Mouse (Mus musculus) bone marrow macrophage, adult 2 months (primary cell): ENCODE measurements around the gene Pwwp2b. TPM values are rescaled to one million over a fixed set of nuclear protein-coding genes. Genes with fewer than 3 reads are reported as not detected.

Experiments
- H3K27ac ChIP-seq: 2 replicates; pipeline ENCODE4 v1.5.1; 2012; ENCODE audit warnings: low read depth, low read length; ENCODE audit not compliant: insufficient read depth
- H3K4me1 ChIP-seq: 2 replicates; pipeline ENCODE4 v1.6.1; 2012; ENCODE audit warnings: low read length; ENCODE audit not compliant: control insufficient read depth, insufficient read depth
- H3K4me3 ChIP-seq: 2 replicates; pipeline ENCODE4 v1.5.1; 2012; ENCODE audit warnings: mild to moderate bottlenecking, low read length, moderate library complexity; ENCODE audit not compliant: insufficient read depth
- CTCF ChIP-seq: IDR thresholded peaks from 2 replicates; pipeline ENCODE4 v1.5.1; 2012; ENCODE audit warnings: low read depth, mild to moderate bottlenecking, low read length, moderate library complexity
- POLR2A ChIP-seq: IDR thresholded peaks from 2 replicates; pipeline ENCODE4 v1.6.1; 2012; ENCODE audit warnings: mild to moderate bottlenecking, low read depth, low read length, borderline replicate concordance
- polyA plus RNA-seq: library from polyadenylated mRNA; stranded (reverse); fragments of >200 nt; gene quantifications from 2 replicates; pipeline ENCODE4 v1.2.4, GENCODE M21; 2012; ENCODE audit not compliant: missing spikeins, insufficient read depth, insufficient read length

The Pwwp2b gene
- polyA plus RNA-seq, 1 experiment = 13.0 TPM

DNA sequence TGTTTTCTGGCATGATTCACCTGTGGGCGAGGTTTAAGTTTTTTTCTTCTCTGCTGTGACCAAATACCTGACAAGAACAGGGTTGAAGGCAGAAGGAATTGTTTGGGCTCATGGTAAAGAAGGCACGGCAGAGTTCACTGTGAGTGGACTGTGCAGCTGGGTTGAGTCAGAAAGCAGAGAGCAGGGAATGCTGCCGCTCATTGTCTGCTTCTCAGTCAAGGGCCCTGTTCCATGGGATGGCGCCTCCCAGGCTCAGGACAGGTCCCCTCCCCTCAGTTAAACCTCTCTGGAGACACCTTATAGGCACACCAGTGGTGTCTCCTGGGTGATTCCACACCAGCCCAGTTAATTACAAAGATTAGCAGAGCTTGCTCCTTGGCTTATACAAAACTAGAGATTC lies 25.9 kb upstream of the Pwwp2b start:
- TF ChIP-seq CTCF = no peak
- TF ChIP-seq POLR2A = no peak
- H3K27ac ChIP-seq = no peak overlapping the region
- no peak overlapping the region for H3K4me3 ChIP-seq
- peaks cover 78% of the 10 kb centered on the region for H3K4me1 ChIP-seq

DNA sequence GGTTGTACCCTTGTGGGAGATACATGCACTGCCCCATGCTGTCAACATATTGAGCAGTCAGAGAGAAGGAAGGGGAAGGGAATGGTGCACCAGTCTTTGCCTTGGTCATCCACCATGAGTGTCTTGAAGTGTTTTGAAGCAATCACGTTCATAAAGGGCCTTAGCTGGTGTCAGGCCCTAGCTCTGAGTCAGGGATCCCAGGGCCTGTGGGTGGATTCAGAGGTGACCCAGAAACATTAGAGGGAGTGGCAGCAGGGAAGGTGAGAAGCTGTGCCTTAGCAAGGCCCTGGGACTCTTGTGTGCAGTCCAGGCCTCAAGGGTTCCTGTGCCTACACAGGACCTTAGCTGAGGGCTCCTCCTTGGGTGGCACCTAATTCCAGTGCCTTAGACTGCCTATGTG lies 24.2 kb upstream of the Pwwp2b start:
- Histone ChIP-seq H3K4me1 (peaks cover 85% of the 10 kb centered on the region), H3K4me3 (no peak overlapping the region), H3K27ac (peak overlapping the region; percentile 78)
- TF ChIP-seq CTCF = no peak
- no peak for TF ChIP-seq POLR2A

DNA sequence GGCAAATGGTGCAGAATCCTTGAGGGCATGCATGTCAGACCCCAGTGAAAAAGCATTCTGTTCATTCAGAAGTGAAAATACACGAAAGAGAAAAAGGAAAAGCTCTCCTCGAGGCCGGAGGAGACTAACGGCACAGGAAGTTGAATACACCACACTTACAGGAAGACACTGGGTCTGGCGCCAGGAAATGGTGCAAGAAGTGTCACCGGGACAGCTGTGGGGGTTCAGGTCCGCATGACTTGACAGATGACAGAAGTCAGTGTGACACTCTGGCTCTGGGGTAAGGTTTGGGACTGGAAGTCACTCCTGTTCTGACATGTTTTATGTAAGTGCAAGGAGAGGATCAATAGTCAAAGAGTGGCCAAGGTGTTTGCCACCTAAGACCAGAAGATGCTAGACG lies 23.6 kb upstream of the Pwwp2b start:
- no peak for TF ChIP-seq CTCF
- no peak for TF ChIP-seq POLR2A
- peak overlapping the region; percentile 78 for H3K27ac ChIP-seq
- peaks cover 85% of the 10 kb centered on the region for H3K4me1 ChIP-seq
- no peak overlapping the region for H3K4me3 ChIP-seq

DNA sequence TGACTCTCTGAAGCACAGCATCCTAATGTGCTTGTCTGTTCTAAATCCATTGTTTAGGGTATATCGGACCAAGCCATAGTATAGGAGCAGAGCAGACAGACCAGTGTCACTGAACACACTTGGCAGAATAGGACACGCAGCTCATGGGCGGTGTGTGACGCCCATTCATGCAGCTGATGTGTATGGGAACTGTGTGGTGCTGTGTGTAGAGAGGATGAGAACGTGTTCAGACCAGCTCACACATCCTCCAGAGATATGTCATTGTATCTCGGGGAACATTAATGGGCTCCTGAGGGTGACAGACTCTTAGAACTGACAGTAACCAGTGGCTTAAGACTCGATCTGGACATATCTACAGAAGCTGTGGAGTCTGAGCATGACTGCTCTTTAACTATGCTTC lies 21.9 kb upstream of the Pwwp2b start:
- H3K4me1 ChIP-seq = peaks cover 79% of the 10 kb centered on the region
- no peak overlapping the region for H3K27ac ChIP-seq
- TF ChIP-seq POLR2A (no peak), CTCF (no peak)
- H3K4me3 ChIP-seq = no peak overlapping the region

DNA sequence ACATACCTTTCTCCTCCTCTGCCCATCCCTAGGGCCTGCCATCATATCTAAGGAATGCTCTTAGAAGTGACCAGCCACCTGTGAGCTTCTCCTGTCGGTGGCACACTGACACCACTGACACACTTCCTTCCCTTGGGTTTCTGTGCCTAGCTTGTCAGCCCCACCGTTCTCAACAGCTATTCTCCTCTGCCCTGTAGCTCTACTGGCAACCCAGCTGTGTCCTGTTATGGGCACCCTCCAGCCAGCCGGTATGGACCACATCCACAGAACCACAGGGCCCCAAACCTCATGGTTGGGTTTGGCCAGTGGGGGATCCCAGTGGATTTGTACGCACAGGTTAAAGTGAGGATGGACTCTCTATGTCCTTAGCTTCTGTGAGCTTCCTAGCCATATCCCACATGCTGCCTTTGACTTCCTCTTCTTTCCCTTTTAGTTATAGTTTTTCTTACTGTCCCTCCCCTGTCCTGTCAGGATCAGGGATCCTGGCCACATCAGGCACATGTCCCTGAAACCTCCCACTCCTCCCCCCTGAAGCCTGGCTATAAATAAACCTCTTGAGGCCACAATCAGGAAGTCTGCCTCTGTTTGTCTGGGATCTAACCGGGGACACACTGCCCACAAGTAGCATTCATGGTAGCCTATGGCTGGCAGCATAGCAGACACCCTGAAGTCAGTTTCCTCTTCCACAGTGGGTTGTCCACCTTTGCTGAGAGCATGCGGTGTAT lies 19.7 kb upstream of the Pwwp2b start:
- peaks cover 57% of the 10 kb centered on the region for H3K4me1 ChIP-seq
- H3K4me3 ChIP-seq = no peak overlapping the region
- TF ChIP-seq CTCF (no peak), POLR2A (no peak)
- H3K27ac ChIP-seq = peak overlapping the region; percentile 80

DNA sequence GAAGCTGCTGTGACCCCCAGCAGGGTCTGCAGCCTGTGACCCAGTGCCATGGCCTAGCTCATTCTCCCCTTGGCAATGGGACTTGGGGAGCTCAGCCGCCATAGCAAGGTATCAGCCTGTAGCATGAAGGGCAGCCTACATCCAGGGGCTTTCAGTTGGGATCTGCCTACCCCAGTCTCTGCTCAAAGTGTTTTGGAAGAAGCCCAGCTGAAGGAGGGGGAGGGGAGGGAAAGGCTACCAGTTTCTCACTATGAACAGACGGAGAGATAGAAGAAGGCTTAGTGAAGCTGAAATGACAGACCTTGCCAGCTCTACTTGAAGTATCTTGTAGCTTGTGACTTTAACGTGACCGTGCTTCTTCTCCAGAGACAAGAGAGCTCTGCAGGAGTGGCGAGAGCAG lies 18.4 kb upstream of the Pwwp2b start:
- no peak overlapping the region for H3K4me3 ChIP-seq
- H3K4me1 ChIP-seq = peaks cover 49% of the 10 kb centered on the region
- TF ChIP-seq CTCF (no peak), POLR2A (no peak)
- no peak overlapping the region for H3K27ac ChIP-seq

DNA sequence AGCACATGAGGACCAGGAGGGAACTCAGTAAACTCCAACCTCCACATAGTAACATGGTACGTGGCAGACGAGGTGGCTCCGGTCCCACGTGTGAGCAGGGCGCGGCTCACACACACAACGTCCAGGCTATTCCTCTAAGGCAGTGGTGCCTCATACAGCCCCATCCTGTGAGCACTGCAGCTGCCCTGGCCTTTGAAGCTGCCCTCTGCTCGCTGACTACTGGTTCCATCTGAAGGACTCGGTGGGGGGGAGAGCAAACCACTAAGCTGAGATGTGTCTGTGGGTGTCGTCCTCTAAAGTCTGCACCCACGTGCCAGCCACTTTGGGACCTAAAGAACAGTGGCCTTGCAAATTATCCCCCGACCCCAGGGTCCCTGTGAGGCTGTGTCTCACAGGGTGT lies 18.0 kb upstream of the Pwwp2b start:
- Histone ChIP-seq H3K27ac (no peak overlapping the region), H3K4me1 (peaks cover 45% of the 10 kb centered on the region), H3K4me3 (no peak overlapping the region)
- TF ChIP-seq CTCF = no peak
- TF ChIP-seq POLR2A = no peak

DNA sequence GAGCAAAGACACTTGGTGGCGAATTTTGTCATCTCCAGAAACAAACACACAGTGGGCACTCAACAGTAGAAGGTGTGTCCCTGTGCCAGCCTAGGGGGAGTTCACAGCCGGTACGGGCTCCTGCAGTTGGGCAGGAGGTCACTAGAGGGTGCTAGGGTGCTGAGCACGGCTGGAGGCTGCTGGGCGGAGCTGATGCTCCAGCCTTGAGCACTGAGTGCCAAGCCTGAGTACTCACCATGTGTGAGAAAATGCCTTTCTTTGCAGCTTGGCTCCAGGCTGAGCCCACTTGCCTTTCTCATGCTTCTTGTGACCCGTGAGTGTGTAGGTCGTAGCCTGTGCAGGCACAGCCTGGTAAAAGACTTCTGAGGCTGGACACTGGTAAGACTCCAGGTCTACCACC lies 14.6 kb upstream of the Pwwp2b start:
- TF ChIP-seq POLR2A (no peak), CTCF (peak; percentile 76)
- no peak overlapping the region for H3K27ac ChIP-seq
- peaks cover 18% of the 10 kb centered on the region for H3K4me1 ChIP-seq

DNA sequence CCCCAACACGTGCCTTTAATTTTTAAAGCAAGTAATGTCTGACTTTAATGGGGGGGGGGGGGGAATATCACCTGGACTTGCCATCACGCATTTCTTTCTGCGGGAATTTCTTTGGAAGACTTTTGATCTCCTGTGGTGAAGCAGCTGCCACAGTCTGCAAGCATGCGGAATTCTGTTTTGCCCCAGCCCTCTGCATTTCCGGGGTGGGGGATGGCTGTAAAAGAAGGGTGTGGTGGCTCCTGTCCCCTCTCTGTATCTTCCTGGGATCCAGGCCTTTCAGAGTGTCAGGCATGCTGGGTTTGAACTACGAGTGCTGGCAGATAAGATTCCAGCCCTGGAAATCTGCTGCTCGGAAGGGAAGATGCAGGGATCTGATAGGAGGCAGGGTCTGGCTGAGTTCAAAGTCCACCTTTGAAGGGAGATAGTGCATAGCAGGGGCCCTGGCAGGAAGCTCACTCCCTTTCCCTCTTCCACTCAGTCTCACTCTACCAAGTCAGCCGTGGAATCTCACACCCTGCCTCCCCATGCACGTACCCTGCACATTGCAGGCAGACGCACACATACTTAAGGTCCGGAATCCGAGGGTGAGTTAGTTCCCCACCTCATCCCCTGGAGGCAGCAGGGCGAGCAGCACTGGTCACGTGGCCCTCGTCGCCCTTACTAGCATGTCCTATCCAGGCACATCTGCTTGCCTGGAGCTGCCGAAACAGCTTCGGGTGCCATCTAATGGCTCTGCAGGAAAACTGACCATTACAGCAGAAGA lies 13.7 kb upstream of the Pwwp2b start:
- H3K4me1 ChIP-seq = peaks cover 10% of the 10 kb centered on the region
- H3K27ac ChIP-seq = no peak overlapping the region
- no peak overlapping the region for H3K4me3 ChIP-seq
- no peak for TF ChIP-seq CTCF
- no peak for TF ChIP-seq POLR2A

More for the DNA sequence above, 14.6 kb upstream of the Pwwp2b start:
- H3K4me3 ChIP-seq = no peak overlapping the region

DNA sequence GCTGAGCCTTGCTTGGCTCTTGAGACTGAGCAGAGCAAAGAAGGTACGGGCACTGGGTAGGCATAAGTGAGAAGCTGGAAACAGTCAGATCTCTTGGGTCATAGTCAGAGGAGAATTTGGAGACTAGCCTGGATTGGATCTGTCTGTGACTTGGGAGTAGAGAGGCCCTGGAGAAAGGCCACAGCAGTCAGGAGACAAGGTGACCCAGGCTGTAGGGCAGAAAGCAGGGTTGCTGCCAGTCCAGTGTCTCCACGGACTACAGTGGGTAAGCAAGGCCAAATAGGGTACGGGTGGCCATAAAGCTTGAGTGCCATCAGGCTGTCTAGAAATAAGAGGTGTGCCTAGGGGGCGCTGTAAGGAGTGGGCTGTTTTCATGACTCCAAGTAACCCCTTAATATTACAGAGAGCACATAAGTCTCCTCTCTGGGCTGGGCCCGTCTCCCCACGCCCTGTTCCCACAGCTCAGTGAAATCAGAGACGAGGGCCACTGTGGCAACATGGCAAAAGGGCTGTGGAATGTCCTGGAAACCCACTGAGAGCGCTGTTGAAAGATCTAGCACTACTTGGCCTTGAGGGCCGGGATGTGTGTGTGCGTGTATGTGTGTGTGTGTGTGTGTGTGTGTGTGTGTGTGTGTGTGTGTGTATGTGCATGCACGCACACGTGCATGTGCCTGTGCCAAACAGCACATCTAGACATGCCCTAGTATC lies 12.5 kb upstream of the Pwwp2b start:
- no peak for TF ChIP-seq POLR2A
- no peak; the same call in 1 of the 2 replicates for TF ChIP-seq CTCF
- Histone ChIP-seq H3K4me1 (peaks cover 4% of the 10 kb centered on the region; the same call in 1 of the 2 replicates), H3K27ac (no peak overlapping the region)

More for the DNA sequence above, 12.5 kb upstream of the Pwwp2b start:
- H3K4me3 ChIP-seq = no peak overlapping the region
